Mouse (Mus musculus): ENCODE measurements around the gene Thap11. TPM values are rescaled to one million over a fixed set of nuclear protein-coding genes. Genes with fewer than 3 reads are reported as not detected.
A peak's percentile ranks its signal among the peaks of the same experiment; 100 is the strongest.

Gene Thap11
- polyA plus RNA-seq, 1 experiment from 2014 or later: 66.1 TPM

DNA sequence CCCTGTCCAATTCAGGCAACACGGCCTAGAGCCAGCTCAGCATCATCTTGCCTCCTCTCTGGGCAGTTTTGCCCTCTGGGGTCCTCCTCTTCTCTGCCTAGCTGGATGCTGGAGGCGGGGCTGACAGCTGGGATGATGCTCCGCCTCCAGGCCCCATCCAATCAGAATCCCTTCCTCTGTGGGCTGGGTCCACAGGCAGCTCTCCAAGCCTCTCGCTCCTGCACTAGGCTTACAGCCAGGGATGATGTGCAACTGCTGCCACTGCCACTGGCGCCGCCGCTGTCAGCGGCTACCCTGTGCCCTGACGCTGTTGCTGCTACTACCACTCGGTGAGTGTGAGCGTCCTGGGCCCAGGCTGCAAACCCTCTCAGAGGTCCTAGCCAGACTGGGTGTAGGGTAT is 38.4 kb downstream of the Thap11 start, which contains the start of gene Nrn1l:
TSS of gene Nrn1l (plus strand) at position 229 of the 400 bp plus-strand sequence.
- Histone ChIP-seq H3K9ac (replicated peaks; ENCODE audit: low read length) (no peak within 1 kb of the TSS), H3K36me3 (ENCODE audit: insufficient read depth, low read length) (peaks cover 42% of the 10 kb centered on the region), H3K4me1 (ENCODE audit: insufficient read depth, low read length) (peaks cover 3% of the 10 kb centered on the region; the same call in 1 of the 2 replicates), H3K9me3 (ENCODE audit: low read length) (no peaks in the 10 kb centered on the region), H3K27me3 (ENCODE audit: insufficient read depth, low read length) (no peaks in the 10 kb centered on the region), H3K27ac (ENCODE audit: low read length) (no peak within 1 kb of the TSS), H3K4me2 (replicated peaks; ENCODE audit: low read depth, low read length) (no peak within 1 kb of the TSS), H3K4me3 (ENCODE audit: low read length) (no peak within 1 kb of the TSS)
- peak; percentile 90 for ATAC-seq (ENCODE audit: low FRiP score, low TSS enrichment)
- 5% methylated on average over 11 of the region's 11 CpGs for WGBS

DNA sequence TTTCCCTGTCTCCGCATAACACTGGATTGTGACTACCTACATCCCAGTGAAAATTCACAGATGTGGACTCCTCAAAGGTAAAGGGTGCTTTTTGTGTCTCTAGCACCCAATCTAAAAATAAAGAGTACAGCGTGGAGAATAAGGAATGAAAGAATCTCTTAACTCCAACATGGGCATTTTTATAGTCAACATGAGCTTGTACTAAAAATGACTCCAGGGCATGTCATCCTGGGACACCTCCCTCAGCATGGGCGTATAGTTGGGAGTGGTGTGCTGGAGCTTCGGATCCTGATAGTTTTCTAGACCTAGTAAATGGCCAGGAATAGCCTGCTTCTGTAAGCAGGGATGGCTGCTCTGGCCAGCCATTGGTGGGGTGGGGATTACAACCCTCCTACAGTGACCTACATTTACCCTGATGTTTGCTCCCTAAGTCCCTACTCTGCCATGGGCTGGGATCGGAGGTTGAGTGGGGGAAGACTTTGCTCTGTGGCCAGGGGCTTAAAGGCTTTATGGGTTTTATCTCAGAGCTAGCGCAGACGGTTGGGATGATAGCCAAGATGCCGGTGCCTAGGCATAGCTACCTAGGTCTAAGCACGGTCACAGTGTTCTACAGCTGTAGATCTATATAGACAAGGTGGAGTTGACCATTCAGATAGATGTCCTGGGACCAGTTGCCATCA is 43.0 kb downstream of the Thap11 start:
- H3K9ac ChIP-seq (replicated peaks; ENCODE audit: low read length): no peak overlapping the region
- WGBS: 85% methylated on average over 9 of the region's 9 CpGs
- no peak overlapping the region for H3K4me2 ChIP-seq (replicated peaks; ENCODE audit: low read depth, low read length)
- H3K27me3 ChIP-seq (ENCODE audit: insufficient read depth, low read length): no peaks in the 10 kb centered on the region
- H3K9me3 ChIP-seq (ENCODE audit: low read length): no peaks in the 10 kb centered on the region
- H3K27ac ChIP-seq (ENCODE audit: low read length): no peak overlapping the region
- no peaks in the 10 kb centered on the region for H3K36me3 ChIP-seq (ENCODE audit: insufficient read depth, low read length)
- H3K4me3 ChIP-seq (ENCODE audit: low read length): no peak overlapping the region
- no peak for ATAC-seq (ENCODE audit: low FRiP score, low TSS enrichment)
- H3K4me1 ChIP-seq (ENCODE audit: insufficient read depth, low read length): peaks cover 15% of the 10 kb centered on the region

GRCm38 (mm10) chr8:105900180-105900940 is 45.4 kb downstream of the Thap11 start, which contains the start of gene Pskh1:
Gene Pskh1 (plus strand): TSS chr8:105900441.
- H3K4me2 ChIP-seq (replicated peaks; ENCODE audit: low read depth, low read length): peak within 1 kb of the TSS; percentile 87
- H3K27me3 ChIP-seq (ENCODE audit: insufficient read depth, low read length): no peaks in the 10 kb centered on the region
- H3K27ac ChIP-seq (ENCODE audit: low read length): peak within 1 kb of the TSS; percentile 91
- peak within 1 kb of the TSS; percentile 87 for H3K4me3 ChIP-seq (ENCODE audit: low read length)
- no peaks in the 10 kb centered on the region for H3K9me3 ChIP-seq (ENCODE audit: low read length)
- H3K36me3 ChIP-seq (ENCODE audit: insufficient read depth, low read length): no peaks in the 10 kb centered on the region
- peak; percentile 97 for ATAC-seq (ENCODE audit: low FRiP score, low TSS enrichment)
- peaks cover 12% of the 10 kb centered on the region for H3K4me1 ChIP-seq (ENCODE audit: insufficient read depth, low read length)
- H3K9ac ChIP-seq (replicated peaks; ENCODE audit: low read length): peak within 1 kb of the TSS; percentile 95
- under 1% methylated on average over 57 of the region's 68 CpGs for WGBS

DNA sequence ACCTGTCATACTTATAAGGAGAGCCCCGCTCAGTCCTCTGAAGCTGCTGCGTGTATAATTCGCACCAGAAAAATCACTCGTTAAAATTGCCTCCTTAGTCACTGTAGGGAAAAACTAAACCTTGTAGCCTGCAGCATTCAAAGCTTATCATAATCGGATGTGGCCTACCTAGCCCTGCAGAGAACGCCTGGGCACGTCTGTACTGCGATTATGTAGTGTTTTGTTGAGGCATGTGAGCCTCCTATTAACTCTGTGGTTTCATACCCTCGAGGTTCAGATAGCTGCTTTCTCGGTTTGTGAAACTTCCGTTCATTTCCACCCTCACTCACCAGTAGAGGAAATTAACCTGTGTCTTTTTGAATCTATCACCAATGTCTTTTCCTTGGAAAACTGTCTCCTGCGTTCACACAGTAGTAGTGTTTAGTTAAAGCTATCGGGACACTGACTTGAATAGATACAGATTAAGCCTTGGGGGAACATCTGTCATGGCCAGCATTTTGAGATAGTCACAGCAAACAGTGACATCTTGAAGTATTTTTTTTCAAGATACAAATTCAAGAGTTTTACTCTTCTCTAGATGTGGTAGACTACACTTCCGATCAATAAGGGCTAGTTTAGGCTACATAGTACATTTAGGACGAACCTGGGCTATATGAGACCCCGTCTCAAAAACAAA is 46.1 kb downstream of the Thap11 start:
- Histone ChIP-seq H3K36me3 (ENCODE audit: insufficient read depth, low read length) (no peaks in the 10 kb centered on the region), H3K9me3 (ENCODE audit: low read length) (no peaks in the 10 kb centered on the region), H3K4me1 (ENCODE audit: insufficient read depth, low read length) (peaks cover 12% of the 10 kb centered on the region), H3K27me3 (ENCODE audit: insufficient read depth, low read length) (no peaks in the 10 kb centered on the region), H3K9ac (replicated peaks; ENCODE audit: low read length) (peak overlapping the region; percentile 95), H3K4me2 (replicated peaks; ENCODE audit: low read depth, low read length) (peak overlapping the region; percentile 87), H3K4me3 (ENCODE audit: low read length) (peak overlapping the region; percentile 87), H3K27ac (ENCODE audit: low read length) (peak overlapping the region; percentile 91)
- ATAC-seq (ENCODE audit: low FRiP score, low TSS enrichment): no peak
- WGBS: 30% methylated on average over 16 of the region's 16 CpGs

Other genes starting within 250 kb of the Thap11 start
- gene Ripor1, start 249.9 kb upstream of the Thap11 start, polyA plus RNA-seq (2015; fragmentation: Nextera tagmentation; extraction: Ambion mirVana): 44.5 and 46.3 TPM in 2 replicates
- gene Ctcf, start 218.6 kb upstream of the Thap11 start, polyA plus RNA-seq (2015; fragmentation: Nextera tagmentation; extraction: Ambion mirVana): 117 and 134 TPM in 2 replicates
- 0.84 and 1.2 TPM in 2 replicates for gene Agrp, start 217.7 kb upstream of the Thap11 start, polyA plus RNA-seq (2015; fragmentation: Nextera tagmentation; extraction: Ambion mirVana)
- gene Carmil2, start 168.9 kb upstream of the Thap11 start, polyA plus RNA-seq (2015; fragmentation: Nextera tagmentation; extraction: Ambion mirVana): 0.49 and 0.52 TPM in 2 replicates
- gene Acd, start 154.0 kb upstream of the Thap11 start, polyA plus RNA-seq (2015; fragmentation: Nextera tagmentation; extraction: Ambion mirVana): 65.7 and 67.6 TPM in 2 replicates
- gene Pard6a, start 154.0 kb upstream of the Thap11 start, polyA plus RNA-seq (2015; fragmentation: Nextera tagmentation; extraction: Ambion mirVana): 18.0 and 20.1 TPM in 2 replicates
- gene 4933405L10Rik, start 147.5 kb upstream of the Thap11 start, polyA plus RNA-seq (2015; fragmentation: Nextera tagmentation; extraction: Ambion mirVana): not detected in 2 replicates
- gene Enkd1, start 146.9 kb upstream of the Thap11 start, polyA plus RNA-seq (2015; fragmentation: Nextera tagmentation; extraction: Ambion mirVana): 29.0 and 34.1 TPM in 2 replicates
- gene Gfod2, start 96.5 kb upstream of the Thap11 start, polyA plus RNA-seq (2015; fragmentation: Nextera tagmentation; extraction: Ambion mirVana): 24.9 and 25.7 TPM in 2 replicates
- gene Ranbp10, start 27.8 kb upstream of the Thap11 start, polyA plus RNA-seq (2015; fragmentation: Nextera tagmentation; extraction: Ambion mirVana): 10.7 and 13.3 TPM in 2 replicates
- 0.21 and 0.24 TPM in 2 replicates for gene Tsnaxip1, start 27.4 kb upstream of the Thap11 start, polyA plus RNA-seq (2015; fragmentation: Nextera tagmentation; extraction: Ambion mirVana)
- gene Cenpt, start 1.9 kb upstream of the Thap11 start, polyA plus RNA-seq (2015; fragmentation: Nextera tagmentation; extraction: Ambion mirVana): 44.7 and 46.3 TPM in 2 replicates
- gene Nutf2, start 5.4 kb downstream of the Thap11 start, polyA plus RNA-seq (2015; fragmentation: Nextera tagmentation; extraction: Ambion mirVana): 186 and 242 TPM in 2 replicates
- gene Edc4, start 25.7 kb downstream of the Thap11 start, polyA plus RNA-seq (2015; fragmentation: Nextera tagmentation; extraction: Ambion mirVana): 58.8 and 61.1 TPM in 2 replicates
- gene Nrn1l, start 38.4 kb downstream of the Thap11 start, polyA plus RNA-seq (2015; fragmentation: Nextera tagmentation; extraction: Ambion mirVana): 0.53 and 0.85 TPM in 2 replicates
- gene Pskh1, start 45.3 kb downstream of the Thap11 start, polyA plus RNA-seq (2015; fragmentation: Nextera tagmentation; extraction: Ambion mirVana): 44.3 and 46.7 TPM in 2 replicates
- gene Ctrl, start 78.7 kb downstream of the Thap11 start, polyA plus RNA-seq (2015; fragmentation: Nextera tagmentation; extraction: Ambion mirVana): 0.82 and 1.8 TPM in 2 replicates
- gene Psmb10, start 83.3 kb downstream of the Thap11 start, polyA plus RNA-seq (2015; fragmentation: Nextera tagmentation; extraction: Ambion mirVana): 33.3 and 46.5 TPM in 2 replicates
- 1.3 and 1.8 TPM in 2 replicates for gene Lcat, start 88.2 kb downstream of the Thap11 start, polyA plus RNA-seq (2015; fragmentation: Nextera tagmentation; extraction: Ambion mirVana)
- 36.1 and 36.2 TPM in 2 replicates for gene Slc12a4, start 111.0 kb downstream of the Thap11 start, polyA plus RNA-seq (2015; fragmentation: Nextera tagmentation; extraction: Ambion mirVana)
- not detected in 2 replicates for gene Dpep3, start 124.3 kb downstream of the Thap11 start, polyA plus RNA-seq (2015; fragmentation: Nextera tagmentation; extraction: Ambion mirVana)
- 19.7 and 24.6 TPM in 2 replicates for gene Dus2, start 136.2 kb downstream of the Thap11 start, polyA plus RNA-seq (2015; fragmentation: Nextera tagmentation; extraction: Ambion mirVana)
- gene Dpep2nb, start 150.8 kb downstream of the Thap11 start, polyA plus RNA-seq (2015; fragmentation: Nextera tagmentation; extraction: Ambion mirVana): not detected in 2 replicates
- 19.8 and 21.2 TPM in 2 replicates for gene Ddx28, start 156.8 kb downstream of the Thap11 start, polyA plus RNA-seq (2015; fragmentation: Nextera tagmentation; extraction: Ambion mirVana)
- gene Nfatc3, start 203.7 kb downstream of the Thap11 start, polyA plus RNA-seq (2015; fragmentation: Nextera tagmentation; extraction: Ambion mirVana): 5.7 and 6.7 TPM in 2 replicates

Data from kidney, embryonic 16.5 days (tissue).